Mouse (Mus musculus): ENCODE measurements around the gene Tmem104. TPM values are rescaled to one million over a fixed set of nuclear protein-coding genes. Genes with fewer than 3 reads are reported as not detected.

Gene Tmem104
- polyA plus RNA-seq, 1 experiment from 2014 or later: 10.3 TPM

- ATAC-seq (ENCODE audit: low FRiP score, low TSS enrichment): peak; percentile 80
- 15% methylated on average over 12 of the region's 12 CpGs for WGBS
Observed at GRCm38 (mm10) chr11:115202316-115202715, 15.0 kb downstream of the Tmem104 start.

GRCm38 (mm10) chr11:115202756-115203155 lies 15.5 kb downstream of the Tmem104 start:
- H3K9ac ChIP-seq (ENCODE audit: low read depth, low read length): no peak overlapping the region
- H3K27ac ChIP-seq (ENCODE audit: low read depth, low read length): no peak overlapping the region
- no peak overlapping the region for H3K4me3 ChIP-seq (ENCODE audit: low read length)
- no peak for ATAC-seq (ENCODE audit: low FRiP score, low TSS enrichment)
- H3K9me3 ChIP-seq (ENCODE audit: control insufficient read depth, low read length): no peaks in the 10 kb centered on the region
- 93% methylated on average over 9 of the region's 9 CpGs for WGBS
- no peaks in the 10 kb centered on the region for H3K27me3 ChIP-seq (ENCODE audit: control insufficient read depth, insufficient read depth, low read length)
- no peak overlapping the region for H3K4me2 ChIP-seq (replicated peaks; ENCODE audit: low read depth, low read length)
- H3K36me3 ChIP-seq (ENCODE audit: control insufficient read depth, insufficient read depth, low read length): peaks cover 16% of the 10 kb centered on the region; the same call in 1 of the 2 replicates
- no peaks in the 10 kb centered on the region for H3K4me1 ChIP-seq (ENCODE audit: control insufficient read depth, insufficient read depth, low read length)

More at GRCm38 (mm10) chr11:115202316-115202715, 15.0 kb downstream of the Tmem104 start:
- Histone ChIP-seq H3K9ac (ENCODE audit: low read depth, low read length) (no peak overlapping the region), H3K4me2 (replicated peaks; ENCODE audit: low read depth, low read length) (no peak overlapping the region), H3K36me3 (ENCODE audit: control insufficient read depth, insufficient read depth, low read length) (peaks cover 18% of the 10 kb centered on the region; the same call in 1 of the 2 replicates), H3K27me3 (ENCODE audit: control insufficient read depth, insufficient read depth, low read length) (no peaks in the 10 kb centered on the region), H3K4me1 (ENCODE audit: control insufficient read depth, insufficient read depth, low read length) (no peaks in the 10 kb centered on the region), H3K27ac (ENCODE audit: low read depth, low read length) (no peak overlapping the region), H3K9me3 (ENCODE audit: control insufficient read depth, low read length) (no peaks in the 10 kb centered on the region), H3K4me3 (ENCODE audit: low read length) (no peak overlapping the region)

- Histone ChIP-seq H3K27me3 (ENCODE audit: control insufficient read depth, insufficient read depth, low read length) (no peaks in the 10 kb centered on the region), H3K27ac (ENCODE audit: low read depth, low read length) (no peak overlapping the region), H3K4me3 (ENCODE audit: low read length) (no peak overlapping the region), H3K9me3 (ENCODE audit: control insufficient read depth, low read length) (no peaks in the 10 kb centered on the region), H3K36me3 (ENCODE audit: control insufficient read depth, insufficient read depth, low read length) (peaks cover 14% of the 10 kb centered on the region; the same call in 1 of the 2 replicates), H3K4me2 (replicated peaks; ENCODE audit: low read depth, low read length) (no peak overlapping the region), H3K4me1 (ENCODE audit: control insufficient read depth, insufficient read depth, low read length) (0 out of 2 replicates have a peak, but pooled peaks cover 4% of the 10 kb centered on the region), H3K9ac (ENCODE audit: low read depth, low read length) (no peak overlapping the region)
- WGBS: 77% methylated on average over 12 of the region's 12 CpGs
- no peak for ATAC-seq (ENCODE audit: low FRiP score, low TSS enrichment)
Observed at GRCm38 (mm10) chr11:115208126-115208525, 20.8 kb downstream of the Tmem104 start.

GRCm38 (mm10) chr11:115208776-115209732 lies 21.8 kb downstream of the Tmem104 start:
- Histone ChIP-seq H3K27ac (ENCODE audit: low read depth, low read length) (no peak overlapping the region), H3K9me3 (ENCODE audit: control insufficient read depth, low read length) (no peaks in the 10 kb centered on the region), H3K4me2 (replicated peaks; ENCODE audit: low read depth, low read length) (no peak overlapping the region), H3K27me3 (ENCODE audit: control insufficient read depth, insufficient read depth, low read length) (no peaks in the 10 kb centered on the region), H3K4me1 (ENCODE audit: control insufficient read depth, insufficient read depth, low read length) (0 out of 2 replicates have a peak, but pooled peaks cover 4% of the 10 kb centered on the region), H3K9ac (ENCODE audit: low read depth, low read length) (no peak overlapping the region), H3K4me3 (ENCODE audit: low read length) (no peak overlapping the region), H3K36me3 (ENCODE audit: control insufficient read depth, insufficient read depth, low read length) (peaks cover 14% of the 10 kb centered on the region; the same call in 1 of the 2 replicates)
- 75% methylated on average over 25 of the region's 25 CpGs for WGBS
- ATAC-seq (ENCODE audit: low FRiP score, low TSS enrichment): no peak

GRCm38 (mm10) chr11:115209958-115210357 lies 22.7 kb downstream of the Tmem104 start:
- Histone ChIP-seq H3K4me2 (replicated peaks; ENCODE audit: low read depth, low read length) (no peak overlapping the region), H3K36me3 (ENCODE audit: control insufficient read depth, insufficient read depth, low read length) (peaks cover 14% of the 10 kb centered on the region; the same call in 1 of the 2 replicates), H3K4me3 (ENCODE audit: low read length) (no peak overlapping the region), H3K9me3 (ENCODE audit: control insufficient read depth, low read length) (no peaks in the 10 kb centered on the region), H3K27ac (ENCODE audit: low read depth, low read length) (no peak overlapping the region), H3K4me1 (ENCODE audit: control insufficient read depth, insufficient read depth, low read length) (0 out of 2 replicates have a peak, but pooled peaks cover 4% of the 10 kb centered on the region), H3K9ac (ENCODE audit: low read depth, low read length) (no peak overlapping the region), H3K27me3 (ENCODE audit: control insufficient read depth, insufficient read depth, low read length) (no peaks in the 10 kb centered on the region)
- WGBS: 86% methylated on average over 7 of the region's 7 CpGs
- no peak for ATAC-seq (ENCODE audit: low FRiP score, low TSS enrichment)

GRCm38 (mm10) chr11:115212116-115212515 lies 24.8 kb downstream of the Tmem104 start:
- no peak for ATAC-seq (ENCODE audit: low FRiP score, low TSS enrichment)
- H3K27ac ChIP-seq (ENCODE audit: low read depth, low read length): no peak overlapping the region
- no peaks in the 10 kb centered on the region for H3K9me3 ChIP-seq (ENCODE audit: control insufficient read depth, low read length)
- H3K4me3 ChIP-seq (ENCODE audit: low read length): no peak overlapping the region
- 38% methylated on average over 13 of the region's 13 CpGs for WGBS
- H3K4me1 ChIP-seq (ENCODE audit: control insufficient read depth, insufficient read depth, low read length): 0 out of 2 replicates have a peak, but pooled peaks cover 4% of the 10 kb centered on the region
- peaks cover 2% of the 10 kb centered on the region; the same call in 1 of the 2 replicates for H3K36me3 ChIP-seq (ENCODE audit: control insufficient read depth, insufficient read depth, low read length)
- no peak overlapping the region for H3K4me2 ChIP-seq (replicated peaks; ENCODE audit: low read depth, low read length)
- no peaks in the 10 kb centered on the region for H3K27me3 ChIP-seq (ENCODE audit: control insufficient read depth, insufficient read depth, low read length)
- peak overlapping the region; percentile 8; the same call in 1 of the 2 replicates for H3K9ac ChIP-seq (ENCODE audit: low read depth, low read length)

- 27% methylated on average over 5 of the region's 5 CpGs for WGBS
- ATAC-seq (ENCODE audit: low FRiP score, low TSS enrichment): peak; percentile 58
- H3K9me3 ChIP-seq (ENCODE audit: control insufficient read depth, low read length): no peaks in the 10 kb centered on the region
- H3K27ac ChIP-seq (ENCODE audit: low read depth, low read length): no peak overlapping the region
- no peaks in the 10 kb centered on the region for H3K36me3 ChIP-seq (ENCODE audit: control insufficient read depth, insufficient read depth, low read length)
- H3K9ac ChIP-seq (ENCODE audit: low read depth, low read length): no peak overlapping the region
- no peak overlapping the region for H3K4me3 ChIP-seq (ENCODE audit: low read length)
- H3K4me2 ChIP-seq (replicated peaks; ENCODE audit: low read depth, low read length): no peak overlapping the region
- peaks cover 18% of the 10 kb centered on the region; the same call in 1 of the 2 replicates for H3K4me1 ChIP-seq (ENCODE audit: control insufficient read depth, insufficient read depth, low read length)
- H3K27me3 ChIP-seq (ENCODE audit: control insufficient read depth, insufficient read depth, low read length): 0 out of 2 replicates have a peak, but pooled peaks cover 2% of the 10 kb centered on the region
Observed at GRCm38 (mm10) chr11:115215123-115215522, 27.8 kb downstream of the Tmem104 start.

GRCm38 (mm10) chr11:115217439-115218410 lies 30.4 kb downstream of the Tmem104 start:
- ATAC-seq (ENCODE audit: low FRiP score, low TSS enrichment): no peak
- no peak overlapping the region for H3K27ac ChIP-seq (ENCODE audit: low read depth, low read length)
- H3K4me3 ChIP-seq (ENCODE audit: low read length): no peak overlapping the region
- H3K4me2 ChIP-seq (replicated peaks; ENCODE audit: low read depth, low read length): no peak overlapping the region
- no peak overlapping the region for H3K9ac ChIP-seq (ENCODE audit: low read depth, low read length)
- H3K27me3 ChIP-seq (ENCODE audit: control insufficient read depth, insufficient read depth, low read length): peaks cover 6% of the 10 kb centered on the region; the same call in 1 of the 2 replicates
- peaks cover 21% of the 10 kb centered on the region for H3K4me1 ChIP-seq (ENCODE audit: control insufficient read depth, insufficient read depth, low read length)
- H3K36me3 ChIP-seq (ENCODE audit: control insufficient read depth, insufficient read depth, low read length): no peaks in the 10 kb centered on the region
- WGBS: 57% methylated on average over 18 of the region's 18 CpGs
- no peaks in the 10 kb centered on the region for H3K9me3 ChIP-seq (ENCODE audit: control insufficient read depth, low read length)
